In the genomic region with DNA sequence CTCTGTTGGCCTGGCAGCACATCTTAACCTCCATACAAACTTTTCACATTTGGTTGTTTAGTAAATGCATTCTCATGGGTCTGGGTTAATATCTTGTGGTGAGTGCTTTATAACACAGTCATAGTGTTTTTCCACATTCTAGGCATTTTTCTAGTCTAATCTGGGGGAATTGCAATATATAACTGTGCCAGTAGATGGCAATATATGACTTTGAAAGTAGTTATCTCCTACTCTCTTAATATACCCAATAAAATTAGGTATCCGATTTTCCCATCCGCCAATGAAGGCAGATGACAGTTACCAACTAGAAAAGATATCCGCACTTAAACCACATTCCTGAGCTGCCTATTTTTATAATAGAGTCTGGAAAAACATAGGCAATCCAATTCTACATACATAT, we compare ENCODE assay signal across 9 mouse cellular contexts. TPM values are rescaled to one million over a fixed set of nuclear protein-coding genes. Genes with fewer than 3 reads are reported as not detected.
A peak's percentile ranks its signal among the peaks of the same experiment; 100 is the strongest.
DNase-seq lines count a peak whose midpoint lies in the region; ATAC-seq and TF ChIP-seq lines count a peak whose summit lies in the region.
"Had no signal": no experiment of that assay in that cellular context is flagged by ENCODE, and none has a peak within 500 bp of the region (broad histone marks: within the 10 kb centered on the region; RNA-seq: fewer than 3 reads in every experiment).

No protein-coding gene starts in this region.

- H3K27me3 ChIP-seq in liver, postnatal 0 days (ENCODE audit: insufficient read depth, low read length) = no peaks in the 10 kb centered on the region
- H3K27me3 ChIP-seq in liver, embryonic 12.5 days (replicated peaks) = no peaks in the 10 kb centered on the region
- H3K27me3 ChIP-seq in forebrain, embryonic 15.5 days = no peaks in the 10 kb centered on the region
- no peaks in the 10 kb centered on the region for H3K27me3 ChIP-seq in neural tube, embryonic 12.5 days (replicated peaks)
- H3K27me3 ChIP-seq: heart, embryonic 13.5 days had no signal

- no peaks in the 10 kb centered on the region for H3K36me3 ChIP-seq in liver, postnatal 0 days (replicated peaks; ENCODE audit: insufficient read depth, low read length)
- H3K36me3 ChIP-seq in liver, embryonic 12.5 days = no peaks in the 10 kb centered on the region
- no peaks in the 10 kb centered on the region for H3K36me3 ChIP-seq in forebrain, embryonic 15.5 days
- H3K36me3 ChIP-seq in neural tube, embryonic 12.5 days = no peaks in the 10 kb centered on the region
- H3K36me3 ChIP-seq: heart, embryonic 13.5 days had no signal

- 17% methylated on average over 3 of the region's 3 CpGs for WGBS in liver, postnatal 0 days (ENCODE audit: insufficient replicate concordance)
- WGBS in liver, embryonic 12.5 days (ENCODE audit: insufficient replicate concordance) = 19% methylated on average over 3 of the region's 3 CpGs
- 9% methylated on average over 3 of the region's 3 CpGs for WGBS in forebrain, embryonic 15.5 days
- WGBS in neural tube, embryonic 12.5 days = 23% methylated on average over 3 of the region's 3 CpGs

- TF ChIP-seq CTCF in liver, postnatal 0 days (IDR thresholded peaks at IDR 0.05; ENCODE audit: low read depth) = peak; percentile 59

- no peak overlapping the region for H3K9ac ChIP-seq in liver, postnatal 0 days (replicated peaks)
- no peak overlapping the region for H3K9ac ChIP-seq in liver, embryonic 12.5 days
- H3K9ac ChIP-seq in forebrain, embryonic 15.5 days (replicated peaks) = no peak overlapping the region
- no peak overlapping the region for H3K9ac ChIP-seq in neural tube, embryonic 12.5 days
- H3K9ac ChIP-seq: heart, embryonic 13.5 days had no signal

- ATAC-seq in liver, postnatal 0 days = no peak
- no peak for ATAC-seq in liver, embryonic 12.5 days
- peak; percentile 86 for ATAC-seq in forebrain, embryonic 15.5 days (replicated peaks)
- 0 out of 2 replicates have a peak, but pooled peaks have one; percentile 17 for ATAC-seq in neural tube, embryonic 12.5 days (ENCODE audit: low FRiP score, low read depth)

- H3K9me3 ChIP-seq in liver, postnatal 0 days (ENCODE audit: low read length) = no peaks in the 10 kb centered on the region
- H3K9me3 ChIP-seq in liver, embryonic 12.5 days (replicated peaks) = no peaks in the 10 kb centered on the region
- no peaks in the 10 kb centered on the region for H3K9me3 ChIP-seq in forebrain, embryonic 15.5 days
- no peaks in the 10 kb centered on the region for H3K9me3 ChIP-seq in neural tube, embryonic 12.5 days
- H3K9me3 ChIP-seq: heart, embryonic 13.5 days had no signal

- H3K4me2 ChIP-seq in liver, postnatal 0 days (ENCODE audit: low read depth, low read length) = no peak overlapping the region
- H3K4me2 ChIP-seq in liver, embryonic 12.5 days = no peak overlapping the region
- no peak overlapping the region for H3K4me2 ChIP-seq in forebrain, embryonic 15.5 days (replicated peaks)
- no peak overlapping the region for H3K4me2 ChIP-seq in neural tube, embryonic 12.5 days (replicated peaks)
- H3K4me2 ChIP-seq: heart, embryonic 13.5 days had no signal

- no peak for TF ChIP-seq EP300 in liver, postnatal 0 days (IDR thresholded peaks at IDR 0.05; ENCODE audit: low read depth)

- no peak overlapping the region for H3K27ac ChIP-seq in liver, postnatal 0 days (ENCODE audit: low read depth)
- no peak overlapping the region for H3K27ac ChIP-seq in liver, embryonic 12.5 days
- H3K27ac ChIP-seq in forebrain, embryonic 15.5 days (replicated peaks) = no peak overlapping the region
- no peak overlapping the region for H3K27ac ChIP-seq in neural tube, embryonic 12.5 days
- H3K27ac ChIP-seq: heart, embryonic 13.5 days had no signal

- no peaks in the 10 kb centered on the region for H3K4me1 ChIP-seq in liver, postnatal 0 days (ENCODE audit: insufficient read depth)
- H3K4me1 ChIP-seq in liver, embryonic 12.5 days = no peaks in the 10 kb centered on the region
- no peaks in the 10 kb centered on the region for H3K4me1 ChIP-seq in forebrain, embryonic 15.5 days
- H3K4me1 ChIP-seq in neural tube, embryonic 12.5 days = no peaks in the 10 kb centered on the region
- H3K4me1 ChIP-seq: heart, embryonic 13.5 days had no signal

- no peak overlapping the region for H3K4me3 ChIP-seq in liver, postnatal 0 days (ENCODE audit: low read depth, low read length)
- H3K4me3 ChIP-seq in liver, embryonic 12.5 days = no peak overlapping the region
- H3K4me3 ChIP-seq in forebrain, embryonic 15.5 days = no peak overlapping the region
- H3K4me3 ChIP-seq in neural tube, embryonic 12.5 days = no peak overlapping the region
- H3K4me3 ChIP-seq: heart, embryonic 13.5 days had no signal

- DNase-seq in cerebellum, adult 8-10 months = peak; percentile 5
- DNase-seq in cerebellum, postnatal 4 days (ENCODE audit: low spot score in 2 of 2) = no peak
- no peak for DNase-seq in liver, postnatal 0 days
- no peak for DNase-seq in adrenal gland, adult 8-10 months
- DNase-seq in urinary bladder, adult 18-20 months (ENCODE audit: low spot score in 2 of 2) = no peak

RNA-seq across cellular contexts. Expression of a gene that starts 11.7 kb away (rescaled TPM):
- 3.0 and 3.1 TPM in 2 replicates for polyA plus RNA-seq in liver, postnatal 0 days (2015; fragmentation: Nextera tagmentation; extraction: Ambion mirVana)
- polyA plus RNA-seq in liver, embryonic 12.5 days (2016; fragmentation: Nextera tagmentation; extraction: Ambion mirVana) = 1.4 and 1.5 TPM in 2 replicates
- 7.7 and 8.4 TPM in 2 replicates for polyA plus RNA-seq in forebrain, embryonic 15.5 days (2015; fragmentation: Nextera tagmentation; extraction: Ambion mirVana)
- 8.2 and 8.7 TPM in 2 replicates for polyA plus RNA-seq in neural tube, embryonic 12.5 days (2016; fragmentation: Nextera tagmentation; extraction: Ambion mirVana)
- 1 to 10 TPM; 2.6 to 4.2 (median 3.5) TPM for total RNA-seq in adrenal gland, adult 8-10 months (2022)

Comparison
In these comparisons a context has a peak if more than half of its experiments do, and no peak if none do; other contexts are left out.
1. ATAC-seq: peak in forebrain, embryonic 15.5 days (single experiment) and neural tube, embryonic 12.5 days (single experiment); none in liver, postnatal 0 days (single experiment) and liver, embryonic 12.5 days (single experiment).